Mouse (Mus musculus): ENCODE results near the gene Nup37. TPM values are rescaled to one million over a fixed set of nuclear protein-coding genes. Genes with fewer than 3 reads are reported as not detected.

Gene Nup37
- total RNA-seq, 2 experiments from 2014 or later, result 4.5 TPM

DNA sequence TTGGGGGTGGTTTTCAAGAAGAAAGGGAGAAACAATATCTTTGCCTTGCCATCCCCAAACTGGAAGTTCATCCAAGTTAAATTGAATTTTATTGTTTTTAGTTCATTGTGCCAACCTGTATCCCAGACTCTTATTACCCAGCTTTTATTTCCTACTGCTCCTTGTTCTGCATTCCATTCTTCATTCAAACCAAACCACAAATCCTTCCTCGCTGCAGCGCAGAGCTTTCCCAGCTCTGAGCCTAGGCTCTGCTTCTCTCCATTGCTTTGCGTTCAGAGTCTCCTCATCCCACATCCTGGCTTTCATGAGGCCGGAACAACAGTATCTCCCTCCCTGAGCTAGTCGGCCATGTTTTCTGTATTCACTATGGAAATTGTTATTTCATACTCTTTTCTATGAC is 74.9 kb downstream of the Nup37 start:
- intact Hi-C loops (cut with DNase I), result no loop called here
- DNase-seq, result no peak

DNA sequence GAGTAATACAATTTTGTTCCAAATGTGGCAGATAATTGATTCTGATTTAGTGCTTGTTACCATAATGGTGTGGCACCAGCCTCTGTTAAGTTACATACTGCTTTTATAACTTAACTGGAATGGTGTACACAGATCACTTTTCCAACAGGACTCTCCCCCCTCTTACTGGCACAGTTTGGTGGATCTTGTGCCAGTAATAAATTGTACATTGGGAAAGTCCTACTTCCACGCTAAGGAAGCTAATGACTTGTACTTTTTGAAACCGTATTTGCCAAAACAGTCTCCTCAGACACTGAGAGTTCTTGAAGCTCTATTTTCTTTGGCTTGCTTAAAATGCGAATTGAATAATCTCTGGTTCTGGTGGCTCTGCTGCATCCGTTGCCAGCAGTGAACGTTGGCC is 78.6 kb downstream of the Nup37 start:
- intact Hi-C loops (cut with DNase I), result no loop called here
- DNase-seq, result no peak

DNA sequence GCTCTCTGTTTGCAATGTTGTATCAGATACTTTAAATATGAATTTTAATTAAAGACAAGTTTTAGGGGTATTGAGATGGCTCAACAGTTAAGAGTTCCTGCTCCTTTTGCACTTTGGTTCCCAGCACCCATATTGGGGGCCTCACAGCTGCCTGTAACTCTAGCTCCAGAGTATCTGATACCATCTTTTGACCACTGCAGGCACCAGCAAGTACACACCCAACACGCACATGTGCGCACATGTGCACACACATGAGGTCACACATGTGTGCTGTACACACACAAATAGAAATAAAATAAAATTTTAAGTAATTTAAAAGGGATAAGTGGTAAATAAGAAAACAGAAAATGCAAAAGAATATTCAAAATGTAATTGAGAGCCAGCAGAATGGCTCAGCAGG is 81.2 kb downstream of the Nup37 start:
- intact Hi-C loops (cut with DNase I), result no loop called here

More for the DNA sequence above, 81.2 kb downstream of the Nup37 start:
- no peak for DNase-seq

Other genes starting within 250 kb of the Nup37 start
- not detected for gene Pmch, start 55.9 kb upstream of the Nup37 start, total RNA-seq (2021)
- under 1 TPM; 0.13 to 0.25 TPM for gene Parpbp, start 51 bp upstream of the Nup37 start, total RNA-seq (2021)
- gene Washc3, start 54.1 kb downstream of the Nup37 start, total RNA-seq (2021), result 10 to 100 TPM; 27.6 to 30.4 TPM
- gene Dram1, start 232.1 kb downstream of the Nup37 start, total RNA-seq (2021), result 1 to 10 TPM; 1.4 to 1.8 TPM
- gene Gnptab, start 232.1 kb downstream of the Nup37 start, total RNA-seq (2021), result 10 to 100 TPM; 17.0 to 19.2 TPM

All from gastrocnemius, postnatal 36 days (tissue).